Mouse (Mus musculus): ENCODE data around the gene Tbl1x. TPM values are rescaled to one million over a fixed set of nuclear protein-coding genes. Genes with fewer than 3 reads are reported as not detected.

The Tbl1x gene
- polyA plus RNA-seq (2014; fragmentation: Illumina TruSeq; extraction: RNeasy Lipid Tissue Mini Kit (QIAGEN cat#74804); ENCODE audit: low replicate concordance): 47.7 TPM

DNA sequence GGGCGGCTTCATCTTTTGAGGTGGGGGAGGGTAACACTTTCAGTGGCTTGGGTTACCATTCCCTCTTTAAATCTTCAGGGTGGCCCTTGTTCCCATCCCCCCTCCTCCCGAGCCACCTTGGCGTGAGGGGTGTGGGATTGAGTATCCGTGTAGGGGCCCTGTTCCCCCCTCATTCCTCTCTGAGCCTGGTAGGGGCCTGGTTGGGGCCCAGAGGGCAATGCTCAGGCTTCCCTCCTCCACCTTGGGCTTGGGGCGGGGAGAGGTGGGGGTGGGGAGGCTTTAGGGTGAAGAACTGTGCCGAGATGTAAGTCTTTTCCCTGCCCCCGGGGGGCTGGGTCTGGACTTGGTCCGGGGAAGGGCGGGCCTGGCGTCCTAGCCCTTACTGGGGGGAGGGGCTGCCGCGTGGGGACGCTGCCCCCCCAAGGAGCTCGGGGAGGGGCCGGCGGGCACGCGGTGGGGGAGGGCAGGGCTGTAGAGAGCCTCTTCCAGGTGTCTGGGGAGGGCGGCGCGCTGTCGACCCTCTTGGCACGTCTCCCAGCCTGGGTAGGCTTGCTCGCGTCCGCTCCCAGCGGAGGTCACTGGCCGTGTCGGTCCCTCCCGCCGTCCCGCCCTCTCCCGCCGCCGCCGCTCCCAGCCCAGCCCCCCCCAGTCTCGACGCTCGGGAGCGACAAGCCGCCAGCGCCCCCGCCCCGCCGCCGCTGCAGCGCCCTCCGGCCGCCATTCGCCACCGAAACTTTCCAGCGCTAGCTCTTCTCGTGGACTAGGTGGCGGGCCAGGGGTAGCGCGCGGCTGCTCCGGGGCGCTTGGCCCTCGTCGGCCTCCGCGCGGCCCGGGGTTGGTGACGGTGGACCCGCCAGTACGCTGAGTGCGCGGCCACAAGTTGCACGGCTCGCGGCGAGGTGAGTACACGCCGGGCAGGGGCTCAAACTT lies at the start of gene Tbl1x:
Tbl1x (plus strand) TSS at position 643 of the 930 bp plus-strand sequence.

